Mouse (Mus musculus) megakaryocyte, embryonic 14.5 days (primary cell): ENCODE measurements around the gene Itgav. TPM values are rescaled to one million over a fixed set of nuclear protein-coding genes. Genes with fewer than 3 reads are reported as not detected.

Experiments
- H3K27me3 ChIP-seq: replicated peaks from 2 replicates; pipeline ENCODE3; 2012; ENCODE audit warnings: inconsistent platforms
- H3K36me3 ChIP-seq: replicated peaks from 2 replicates; pipeline ENCODE3; 2012; ENCODE audit warnings: low read length, inconsistent platforms, mixed read lengths
- H3K4me1 ChIP-seq: 2 replicates; pipeline ENCODE4 v1.6.1; 2012; ENCODE audit warnings: inconsistent platforms
- H3K4me3 ChIP-seq: replicated peaks from 2 replicates; pipeline ENCODE3; 2012; ENCODE audit warnings: moderate library complexity, mild to moderate bottlenecking, inconsistent platforms
- H3K9me3 ChIP-seq: 2 replicates; pipeline ENCODE4 v1.6.1; 2012; ENCODE audit warnings: inconsistent platforms
- FLI1 ChIP-seq: IDR thresholded peaks from 2 replicates; pipeline ENCODE4 v1.6.1; 2012; ENCODE audit warnings: low read length, inconsistent platforms, mixed read lengths
- GATA1 ChIP-seq: IDR thresholded peaks from 3 replicates; pipeline ENCODE4 v1.6.1; 2012; ENCODE audit warnings: mixed read lengths, low read length, inconsistent platforms, borderline replicate concordance
- polyA plus RNA-seq: library from polyadenylated mRNA; stranded (reverse); fragments of >175 nt; gene quantifications from 2 replicates; pipeline ENCODE4 v1.2.3, GENCODE M21; 2012; ENCODE audit warnings: low replicate concordance; ENCODE audit not compliant: insufficient read depth

Itgav gene
- polyA plus RNA-seq, 1 experiment: 7.1 TPM

GRCm38 (mm10) chr2:83690372-83690771 lies 33.8 kb upstream of the Itgav start:
- Histone ChIP-seq H3K4me3 (no peak overlapping the region), H3K9me3 (peaks cover 28% of the 10 kb centered on the region), H3K36me3 (no peaks in the 10 kb centered on the region), H3K27me3 (no peaks in the 10 kb centered on the region), H3K4me1 (peaks cover 9% of the 10 kb centered on the region)
- TF ChIP-seq GATA1 (no peak), FLI1 (no peak)

GRCm38 (mm10) chr2:83692651-83693545 lies 31.3 kb upstream of the Itgav start:
- TF ChIP-seq FLI1 (no peak), GATA1 (no peak)
- peaks cover 21% of the 10 kb centered on the region for H3K9me3 ChIP-seq
- peaks cover 20% of the 10 kb centered on the region for H3K4me1 ChIP-seq
- H3K4me3 ChIP-seq: no peak overlapping the region
- no peaks in the 10 kb centered on the region for H3K36me3 ChIP-seq
- H3K27me3 ChIP-seq: no peaks in the 10 kb centered on the region

- no peaks in the 10 kb centered on the region for H3K27me3 ChIP-seq
- H3K36me3 ChIP-seq: no peaks in the 10 kb centered on the region
- H3K4me3 ChIP-seq: no peak overlapping the region
- H3K9me3 ChIP-seq: peaks cover 11% of the 10 kb centered on the region
- peaks cover 25% of the 10 kb centered on the region for H3K4me1 ChIP-seq
- no peak for TF ChIP-seq GATA1
- TF ChIP-seq FLI1: no peak
Measured at GRCm38 (mm10) chr2:83694061-83694460, 30.1 kb upstream of the Itgav start.

- peaks cover 32% of the 10 kb centered on the region for H3K4me1 ChIP-seq
Measured at GRCm38 (mm10) chr2:83695345-83696247, 28.6 kb upstream of the Itgav start.

GRCm38 (mm10) chr2:83698484-83698883 lies 25.7 kb upstream of the Itgav start:
- peaks cover 46% of the 10 kb centered on the region for H3K4me1 ChIP-seq

More at GRCm38 (mm10) chr2:83695345-83696247, 28.6 kb upstream of the Itgav start:
- H3K9me3 ChIP-seq: no peaks in the 10 kb centered on the region
- H3K36me3 ChIP-seq: no peaks in the 10 kb centered on the region
- no peak for TF ChIP-seq GATA1
- TF ChIP-seq FLI1: no peak
- H3K4me3 ChIP-seq: no peak overlapping the region
- H3K27me3 ChIP-seq: no peaks in the 10 kb centered on the region

GRCm38 (mm10) chr2:83699324-83699723 lies 24.9 kb upstream of the Itgav start:
- TF ChIP-seq FLI1 (no peak), GATA1 (no peak)
- Histone ChIP-seq H3K27me3 (no peaks in the 10 kb centered on the region), H3K36me3 (no peaks in the 10 kb centered on the region), H3K4me1 (peaks cover 45% of the 10 kb centered on the region), H3K4me3 (peak overlapping the region; percentile 77), H3K9me3 (no peaks in the 10 kb centered on the region)

More at GRCm38 (mm10) chr2:83698484-83698883, 25.7 kb upstream of the Itgav start:
- Histone ChIP-seq H3K36me3 (no peaks in the 10 kb centered on the region), H3K9me3 (no peaks in the 10 kb centered on the region), H3K27me3 (no peaks in the 10 kb centered on the region), H3K4me3 (no peak overlapping the region)
- TF ChIP-seq GATA1: no peak
- TF ChIP-seq FLI1: no peak

GRCm38 (mm10) chr2:83700667-83701066 lies 23.5 kb upstream of the Itgav start:
- Histone ChIP-seq H3K4me1 (peaks cover 50% of the 10 kb centered on the region), H3K36me3 (no peaks in the 10 kb centered on the region), H3K4me3 (no peak overlapping the region), H3K27me3 (no peaks in the 10 kb centered on the region), H3K9me3 (no peaks in the 10 kb centered on the region)
- TF ChIP-seq GATA1: no peak
- TF ChIP-seq FLI1: no peak

GRCm38 (mm10) chr2:83702411-83702810 lies 21.8 kb upstream of the Itgav start:
- H3K27me3 ChIP-seq: no peaks in the 10 kb centered on the region
- TF ChIP-seq GATA1 (no peak), FLI1 (no peak)
- H3K36me3 ChIP-seq: no peaks in the 10 kb centered on the region
- H3K4me3 ChIP-seq: no peak overlapping the region
- no peaks in the 10 kb centered on the region for H3K9me3 ChIP-seq
- peaks cover 61% of the 10 kb centered on the region for H3K4me1 ChIP-seq

GRCm38 (mm10) chr2:83705580-83706158 lies 18.5 kb upstream of the Itgav start:
- H3K27me3 ChIP-seq: no peaks in the 10 kb centered on the region
- H3K4me1 ChIP-seq: peaks cover 61% of the 10 kb centered on the region
- TF ChIP-seq GATA1 (no peak), FLI1 (no peak)
- no peaks in the 10 kb centered on the region for H3K9me3 ChIP-seq
- peak overlapping the region; percentile 80 for H3K4me3 ChIP-seq
- H3K36me3 ChIP-seq: no peaks in the 10 kb centered on the region
